Mouse (Mus musculus): ENCODE results near the gene E2f4. TPM values are rescaled to one million over a fixed set of nuclear protein-coding genes. Genes with fewer than 3 reads are reported as not detected.

Gene E2f4
- total RNA-seq, 2 experiments from 2014 or later: 32.4 to 33.7 TPM

- DNase-seq (ENCODE audit: low spot score in 2 of 2): no peak
- intact Hi-C loops (cut with DNase I): no loop called here
These were observed 30.7 kb upstream of the E2f4 start for GRCm38 (mm10) chr8:105266775-105267174.

DNA sequence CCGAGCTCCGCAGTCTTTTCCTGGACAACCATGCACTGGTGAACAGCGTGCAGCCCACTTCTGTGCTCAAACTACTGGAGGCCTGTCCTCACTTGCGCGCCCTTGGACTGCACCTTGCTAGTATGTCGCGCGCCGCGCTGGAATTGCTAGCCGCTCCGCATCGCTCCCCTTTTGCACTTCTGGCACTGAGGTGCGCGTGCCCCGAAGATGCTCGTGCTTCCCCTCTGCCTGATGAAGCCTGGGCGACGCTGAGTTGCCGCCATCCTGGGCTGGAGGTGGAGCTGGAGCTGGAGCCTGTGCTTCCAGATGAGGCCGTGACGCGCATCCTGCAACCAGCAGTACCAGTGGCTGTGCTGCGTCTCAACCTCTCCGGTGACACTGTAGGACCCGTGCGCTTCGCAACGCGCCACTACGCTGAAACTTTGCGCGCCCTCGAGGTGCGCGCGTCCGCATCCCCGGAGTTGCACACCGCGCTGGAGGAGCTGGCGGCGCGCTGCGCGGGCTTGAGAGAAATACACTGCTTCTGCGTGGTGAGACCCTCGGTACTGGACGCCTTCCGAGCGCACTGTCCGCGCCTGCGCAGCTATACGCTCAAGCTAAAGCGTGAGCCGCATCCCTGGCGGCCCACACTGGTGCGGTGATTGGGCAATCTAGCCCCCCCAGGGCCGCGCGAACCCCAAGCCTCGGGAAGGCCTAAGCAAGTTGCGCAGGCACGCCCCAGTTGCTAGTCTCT lies 29.0 kb upstream of the E2f4 start:
- DNase-seq (ENCODE audit: low spot score in 2 of 2): peak; percentile 87 to 90
- intact Hi-C loops (cut with DNase I): no loop called here

- no peak for DNase-seq (ENCODE audit: low spot score in 2 of 2)
- intact Hi-C loops (cut with DNase I): no loop called here
These were observed 28.4 kb upstream of the E2f4 start for GRCm38 (mm10) chr8:105269075-105269458.

GRCm38 (mm10) chr8:105269461-105269947 lies 28.0 kb upstream of the E2f4 start, which contains the start of gene Hsf4:
Gene Hsf4, plus strand, starts transcription at chr8:105269801.
- DNase-seq (ENCODE audit: low spot score in 2 of 2): peak; percentile 54 to 74
- intact Hi-C loops (cut with DNase I): no loop called here

DNA sequence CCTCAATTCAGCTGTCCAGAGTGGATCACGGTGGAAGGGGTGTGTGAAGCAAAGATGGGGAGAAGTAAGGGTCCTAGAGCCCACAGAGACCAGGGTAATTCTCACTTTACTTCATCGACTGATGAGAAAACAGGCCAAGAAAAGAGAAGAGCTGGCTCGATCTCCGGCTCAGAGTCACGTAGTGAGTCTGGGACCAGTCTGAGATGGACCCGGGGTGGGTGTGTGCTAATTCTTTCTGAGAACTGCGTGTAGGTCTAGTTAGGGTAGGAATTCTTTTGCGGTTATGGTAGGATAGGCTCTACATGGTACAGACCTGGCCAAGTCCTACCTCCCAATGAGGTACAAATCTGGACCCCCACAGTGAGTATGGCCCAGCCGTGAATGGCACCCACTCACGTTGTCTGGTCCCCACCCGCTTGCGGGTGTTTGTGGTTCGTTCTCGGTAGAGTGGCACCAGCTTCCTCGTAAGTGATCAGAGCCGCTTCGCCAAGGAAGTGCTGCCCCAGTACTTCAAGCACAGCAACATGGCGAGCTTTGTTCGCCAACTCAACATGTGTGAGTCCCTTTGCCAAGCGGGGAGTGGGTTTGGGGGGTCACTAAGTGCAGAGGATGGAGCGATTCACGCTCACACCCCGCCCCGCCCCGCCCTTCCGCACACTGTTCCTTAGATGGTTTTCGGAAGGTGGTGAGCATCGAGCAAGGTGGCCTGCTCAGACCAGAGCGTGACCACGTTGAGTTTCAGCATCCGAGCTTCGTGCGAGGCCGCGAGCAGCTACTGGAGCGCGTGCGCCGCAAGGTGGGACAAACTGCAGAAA lies 27.2 kb upstream of the E2f4 start:
- DNase-seq (ENCODE audit: low spot score in 2 of 2): no peak
- intact Hi-C loops (cut with DNase I): no loop called here

- no peak for DNase-seq (ENCODE audit: low spot score in 2 of 2)
- intact Hi-C loops (cut with DNase I): no loop called here
These were observed 26.6 kb upstream of the E2f4 start for GRCm38 (mm10) chr8:105270916-105271186.

DNA sequence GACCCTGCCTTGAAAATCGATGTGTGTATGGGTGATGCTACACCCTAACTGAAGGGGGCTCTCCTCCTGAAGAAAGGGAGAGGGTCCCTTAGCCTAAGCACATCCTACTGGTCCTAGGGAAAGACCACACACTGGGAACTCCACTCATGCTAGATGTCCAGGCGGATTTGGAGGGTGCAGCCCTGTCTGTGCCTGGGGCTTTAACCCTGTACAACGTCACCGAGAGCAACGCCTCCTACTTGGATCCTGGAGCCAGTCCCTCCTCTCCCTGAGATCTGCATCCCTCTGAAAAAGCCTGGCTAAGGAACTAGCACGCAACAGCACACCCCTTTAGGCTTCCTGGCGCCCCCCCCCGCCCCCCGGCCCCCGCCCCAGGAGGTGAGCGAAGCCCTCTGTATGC lies 22.1 kb upstream of the E2f4 start:
- intact Hi-C loops (cut with DNase I): no loop called here

GRCm38 (mm10) chr8:105275840-105276239 lies 21.6 kb upstream of the E2f4 start, which contains the start of gene Nol3:
Gene Nol3, plus strand, starts transcription at chr8:105276140.
- intact Hi-C loops (cut with DNase I): no loop called here
- DNase-seq (ENCODE audit: low spot score in 2 of 2): no peak

More for the DNA sequence above, 22.1 kb upstream of the E2f4 start:
- no peak for DNase-seq (ENCODE audit: low spot score in 2 of 2)

- peak; percentile 53 to 54 for DNase-seq (ENCODE audit: low spot score in 2 of 2)
- intact Hi-C loops (cut with DNase I): no loop called here
These were observed 21.0 kb upstream of the E2f4 start for GRCm38 (mm10) chr8:105276292-105277120.

DNA sequence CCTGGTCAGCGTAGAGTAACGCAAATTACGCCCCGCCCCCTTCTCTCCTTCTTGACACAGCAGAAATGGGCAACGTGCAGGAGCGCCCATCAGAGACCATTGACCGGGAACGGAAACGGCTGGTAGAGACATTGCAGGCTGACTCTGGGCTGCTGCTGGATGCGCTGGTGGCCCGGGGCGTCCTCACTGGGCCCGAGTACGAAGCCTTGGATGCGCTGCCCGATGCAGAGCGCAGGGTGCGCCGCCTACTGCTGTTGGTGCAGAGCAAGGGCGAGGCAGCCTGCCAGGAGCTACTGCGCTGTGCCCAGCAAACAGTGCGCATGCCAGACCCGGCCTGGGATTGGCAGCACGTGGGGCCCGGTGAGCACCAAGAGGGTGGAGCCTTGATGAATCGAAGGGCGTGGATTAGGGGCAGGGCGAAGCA lies 18.5 kb upstream of the E2f4 start:
- DNase-seq (ENCODE audit: low spot score in 2 of 2): peak; percentile 85 to 89
- intact Hi-C loops (cut with DNase I): no loop called here

DNA sequence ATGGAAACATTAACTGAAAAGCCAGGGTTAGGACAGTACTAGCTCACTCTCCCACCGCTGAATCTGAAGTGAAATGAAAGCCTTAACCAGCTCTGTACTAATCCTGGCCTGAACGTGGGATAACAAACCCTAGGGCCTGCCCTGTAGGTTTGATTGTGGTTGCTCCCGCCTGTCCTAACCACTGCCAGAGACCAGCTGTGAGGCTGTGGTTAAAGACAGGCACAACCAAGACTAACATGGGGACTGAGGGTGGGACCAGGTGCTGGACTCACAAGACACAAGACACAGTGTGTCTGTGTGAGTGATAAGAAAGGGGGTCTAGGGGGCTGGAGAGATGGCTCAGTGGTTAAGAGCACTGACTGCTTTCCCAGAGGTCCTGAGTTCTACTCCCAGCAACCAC lies 16.9 kb upstream of the E2f4 start:
- DNase-seq (ENCODE audit: low spot score in 2 of 2): no peak
- intact Hi-C loops (cut with DNase I): no loop called here

- no peak for DNase-seq (ENCODE audit: low spot score in 2 of 2)
- intact Hi-C loops (cut with DNase I): no loop called here
These were observed 15.6 kb upstream of the E2f4 start for GRCm38 (mm10) chr8:105281821-105282220.

GRCm38 (mm10) chr8:105282239-105282638 lies 15.2 kb upstream of the E2f4 start:
- intact Hi-C loops (cut with DNase I): no loop called here
- no peak for DNase-seq (ENCODE audit: low spot score in 2 of 2)

- no peak for DNase-seq (ENCODE audit: low spot score in 2 of 2)
- intact Hi-C loops (cut with DNase I): no loop called here
These were observed 14.4 kb upstream of the E2f4 start for GRCm38 (mm10) chr8:105283074-105283473.

DNA sequence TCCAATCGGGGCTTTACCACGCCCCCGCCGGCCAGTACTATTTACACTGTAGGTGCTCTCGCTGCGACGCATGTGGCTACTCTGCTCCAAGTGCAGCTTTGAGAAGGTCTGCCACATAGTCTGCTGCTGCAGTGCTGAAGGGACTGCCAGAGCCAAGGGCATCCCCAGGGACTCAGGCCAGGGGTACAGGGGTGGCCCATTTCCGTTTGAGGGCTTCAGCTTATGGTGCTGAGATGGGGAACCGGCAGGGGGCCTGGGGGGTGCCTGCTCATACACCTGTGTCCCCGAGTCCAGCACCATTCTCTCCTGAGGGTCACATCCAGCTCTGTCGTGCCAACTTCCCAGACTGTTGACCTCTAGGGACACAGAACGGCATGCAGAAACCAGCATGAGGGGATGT lies 11.9 kb upstream of the E2f4 start:
- DNase-seq (ENCODE audit: low spot score in 2 of 2): no peak
- intact Hi-C loops (cut with DNase I): loop anchor here (5.0 kb wide), 1 partner anchor 33 kb away; no protein-coding TSS in a partner anchor

DNA sequence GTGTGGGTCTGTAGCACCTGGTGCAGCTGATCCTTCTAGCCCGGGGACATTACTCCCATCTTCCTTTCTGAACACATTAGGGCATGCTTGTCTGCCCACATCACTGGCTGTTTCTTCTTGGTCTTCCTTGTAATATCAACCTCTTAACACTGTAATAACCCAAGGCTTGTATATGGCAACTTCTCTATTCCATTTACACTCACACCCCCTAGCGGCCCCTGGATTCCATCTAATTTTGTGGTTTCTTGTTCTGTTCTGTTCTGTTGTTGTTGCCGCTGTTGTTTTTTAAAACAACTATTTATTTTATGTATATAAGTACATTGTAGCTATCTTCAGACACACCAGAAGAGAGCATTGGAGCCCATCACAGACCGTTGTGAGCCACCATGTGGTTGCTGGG lies 10.6 kb upstream of the E2f4 start:
- no peak for DNase-seq (ENCODE audit: low spot score in 2 of 2)
- intact Hi-C loops (cut with DNase I): loop anchor here (5.0 kb wide), 1 partner anchor 35 kb away; no protein-coding TSS in a partner anchor

- intact Hi-C loops (cut with DNase I): loop anchor here (5.0 kb wide), 1 partner anchor 36 kb away; no protein-coding TSS in a partner anchor
- DNase-seq (ENCODE audit: low spot score in 2 of 2): no peak
These were observed 9.2 kb upstream of the E2f4 start for GRCm38 (mm10) chr8:105288231-105288630.

DNA sequence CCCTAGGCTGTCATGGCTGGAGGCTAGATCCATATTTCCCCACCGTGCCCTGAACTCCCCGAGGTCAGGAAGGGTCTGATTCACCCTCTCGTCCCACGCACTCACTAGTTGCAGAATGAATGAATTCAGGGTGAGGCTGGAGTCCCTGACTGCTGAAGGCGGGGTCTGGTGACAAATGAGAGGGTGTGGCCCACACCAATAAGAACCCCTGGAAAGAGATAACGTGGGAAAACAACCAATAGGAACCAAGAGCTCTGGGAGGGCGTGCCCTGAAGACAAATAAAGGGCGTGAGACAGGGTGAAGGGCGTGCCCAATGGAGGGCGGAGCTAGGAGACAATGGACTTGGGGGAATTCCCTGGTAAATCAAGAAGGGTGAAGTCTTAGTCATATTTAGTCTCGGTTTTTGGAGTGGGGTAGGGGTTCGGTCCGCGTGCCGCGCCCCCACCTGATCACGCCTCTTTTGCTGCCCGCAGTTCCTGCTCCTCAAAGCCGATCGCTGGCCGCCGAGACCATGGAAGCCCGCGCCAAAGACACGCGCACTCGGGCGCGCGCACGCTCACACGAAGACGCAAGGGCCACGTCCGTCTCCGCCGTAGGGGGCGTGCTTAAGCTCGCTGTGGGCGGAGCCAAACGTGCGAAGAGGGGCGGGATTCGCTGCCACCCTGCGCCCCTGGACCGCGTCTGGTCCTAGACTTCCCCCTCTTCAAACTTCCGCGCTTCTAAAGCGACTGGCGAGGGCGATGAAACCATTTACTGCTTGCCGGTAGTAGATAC lies 8.3 kb upstream of the E2f4 start:
- DNase-seq (ENCODE audit: low spot score in 2 of 2): peak; percentile 95 to 96
- intact Hi-C loops (cut with DNase I): loop anchor here (5.0 kb wide), 1 partner anchor 37 kb away; no protein-coding TSS in a partner anchor
